Mouse (Mus musculus) heart, adult 2 months (tissue): Measurements from ENCODE around the gene Lpcat1.

Experiments
- CTCF ChIP-seq: fragments of 200-600 bp; IDR thresholded peaks from 2 replicates; pipeline ENCODE4 v1.8.1; 2022; ENCODE audit warnings: antibody characterized with exemption, mild to moderate bottlenecking, moderate library complexity
- EP300 ChIP-seq: fragments of 200-500 bp; IDR thresholded peaks from 2 replicates; pipeline ENCODE4 v1.6.1; 2011; ENCODE audit warnings: low read depth, low read length, control low read depth; ENCODE audit not compliant: insufficient read depth
- POLR2A ChIP-seq: fragments of 200-500 bp; IDR thresholded peaks from 2 replicates; pipeline ENCODE4 v1.6.1; 2011; ENCODE audit warnings: mild to moderate bottlenecking, low read depth, low read length, control low read depth; ENCODE audit not compliant: insufficient read depth

GRCm38 (mm10) chr13:73474163-73474562 lies 7.2 kb downstream of the Lpcat1 start:
- TF ChIP-seq CTCF (no peak), EP300 (no peak), POLR2A (no peak)
